Mouse (Mus musculus) limb, embryonic 14.5 days (tissue): ENCODE measurements around the gene Slc22a3. TPM values are rescaled to one million over a fixed set of nuclear protein-coding genes. Genes with fewer than 3 reads are reported as not detected.

Experiments used
- ATAC-seq: fragments of 200-750 bp; cut with Nextera tagmentation; 2 replicates; pipeline ENCODE4 v1.8.0; 2017; ENCODE audit warnings: low read depth, moderate number of reproducible peaks, moderate TSS enrichment; ENCODE audit not compliant: low FRiP score
- DNase-seq: peaks from one replicate; pipeline ENCODE4 v3.0.0-alpha.2; 2015; ENCODE audit warnings: low spot score
- H3K27ac ChIP-seq: fragments of 300-500 bp; sonication (generic); replicated peaks from 2 replicates; pipeline ENCODE4 v1.5.1; 2014; ENCODE audit warnings: low read depth, mild to moderate bottlenecking, low read length, moderate library complexity, mixed read lengths
- H3K27me3 ChIP-seq: fragments of 300-500 bp; sonication (generic); 2 replicates; pipeline ENCODE4 v1.6.1; 2014; ENCODE audit warnings: low read length, mixed read lengths; ENCODE audit not compliant: control insufficient read depth, insufficient read depth
- H3K36me3 ChIP-seq: fragments of 300-500 bp; sonication (generic); 2 replicates; pipeline ENCODE4 v1.6.1; 2014; ENCODE audit warnings: mild to moderate bottlenecking, low read length, moderate library complexity, mixed read lengths; ENCODE audit not compliant: control insufficient read depth, insufficient read depth
- H3K4me1 ChIP-seq: fragments of 300-500 bp; sonication (generic); 2 replicates; pipeline ENCODE4 v1.6.1; 2014; ENCODE audit warnings: antibody characterized with exemption, low read length, mixed read lengths; ENCODE audit not compliant: control insufficient read depth, insufficient read depth
- H3K4me2 ChIP-seq: fragments of 300-500 bp; sonication (generic); replicated peaks from 2 replicates; pipeline ENCODE4 v1.6.1; 2014; ENCODE audit warnings: low read depth, mild to moderate bottlenecking, low read length, moderate library complexity; ENCODE audit not compliant: severe bottlenecking
- H3K4me3 ChIP-seq: fragments of 300-500 bp; sonication (generic); replicated peaks from 2 replicates; pipeline ENCODE4 v1.5.1; 2014; ENCODE audit warnings: low read length
- H3K9ac ChIP-seq: fragments of 300-500 bp; sonication (generic); 2 replicates; pipeline ENCODE4 v1.6.1; 2014; ENCODE audit warnings: mild to moderate bottlenecking, low read depth, low read length, moderate library complexity; ENCODE audit not compliant: severe bottlenecking
- H3K9me3 ChIP-seq: fragments of 300-500 bp; sonication (generic); 2 replicates; pipeline ENCODE4 v1.6.1; 2016; ENCODE audit warnings: low read length; ENCODE audit not compliant: control insufficient read depth
- POLR2A ChIP-seq: fragments of 200-500 bp; IDR thresholded peaks from 2 replicates; pipeline ENCODE4 v1.8.0; 2012; ENCODE audit warnings: inconsistent platforms, mild to moderate bottlenecking, moderate library complexity, borderline replicate concordance; ENCODE audit not compliant: insufficient read depth, insufficient read length; ENCODE audit errors: extremely low read depth
- WGBS: fragments of 180-500 bp; shearing (Covaris S2); extraction: QIAGEN DNeasy Blood & Tissue Kit; methylation state at CpG from one replicate; pipeline ENCODE4 v1.1.7; 2014; 5-methylcytosine and 5-hydroxymethylcytosine counted together
- polyA plus RNA-seq, 2 experiments: library from polyadenylated mRNA; depleted of rRNA in 1 of 2; stranded (reverse) in 1 of 2; unstranded in 1 of 2; fragments of >200 nt; fragmentation: Nextera tagmentation in 1 of 2; extraction: Ambion mirVana in 1 of 2; gene quantifications; 2 replicates each; pipeline versions ENCODE4 v1.2.1 to v1.2.3; 2012 to 2014

The Slc22a3 gene
- polyA plus RNA-seq, 2 experiments, result 1.5 to 2.2 TPM

DNA sequence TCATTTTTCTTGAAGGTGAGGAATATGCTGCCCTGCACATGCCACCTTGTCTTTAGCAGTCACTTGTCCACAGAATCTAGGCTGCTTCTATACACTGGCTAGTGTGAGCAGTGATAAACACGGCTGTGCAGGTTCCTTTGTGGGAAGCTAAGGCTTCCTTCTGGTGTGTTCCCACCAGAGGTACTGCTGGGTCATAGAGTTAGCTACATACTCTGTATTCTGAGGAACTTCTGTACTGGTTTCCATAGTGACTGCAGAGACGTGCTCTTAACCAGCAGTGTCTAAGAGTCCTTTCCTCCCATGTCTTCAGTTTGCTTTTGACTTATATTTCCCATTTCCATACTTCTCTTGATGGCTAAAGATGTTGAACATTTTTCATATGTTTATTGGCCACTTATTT, 11.6 kb upstream of the Slc22a3 start:
- Histone ChIP-seq H3K9ac (no peak overlapping the region), H3K9me3 (no peaks in the 10 kb centered on the region), H3K27me3 (no peaks in the 10 kb centered on the region), H3K36me3 (no peaks in the 10 kb centered on the region), H3K27ac (no peak overlapping the region), H3K4me2 (no peak overlapping the region), H3K4me1 (no peaks in the 10 kb centered on the region), H3K4me3 (no peak overlapping the region)
- 68% methylated on average over 2 of the region's 2 CpGs for WGBS
- no peak for TF ChIP-seq POLR2A
- DNase-seq (no peak), ATAC-seq (no peak)

GRCm38 (mm10) chr17:12518194-12518593, 10.7 kb upstream of the Slc22a3 start:
- ATAC-seq (no peak), DNase-seq (no peak)
- Histone ChIP-seq H3K4me2 (no peak overlapping the region), H3K27ac (no peak overlapping the region), H3K4me1 (no peaks in the 10 kb centered on the region), H3K4me3 (no peak overlapping the region), H3K36me3 (no peaks in the 10 kb centered on the region), H3K27me3 (no peaks in the 10 kb centered on the region), H3K9me3 (no peaks in the 10 kb centered on the region), H3K9ac (no peak overlapping the region)
- WGBS, result 84% methylated on average over 6 of the region's 6 CpGs
- TF ChIP-seq POLR2A, result no peak

GRCm38 (mm10) chr17:12513997-12514396, 6.5 kb upstream of the Slc22a3 start:
- Histone ChIP-seq H3K4me1 (no peaks in the 10 kb centered on the region), H3K27me3 (0 out of 2 replicates have a peak, but pooled peaks cover 1% of the 10 kb centered on the region), H3K27ac (no peak overlapping the region), H3K36me3 (no peaks in the 10 kb centered on the region), H3K9me3 (no peaks in the 10 kb centered on the region), H3K4me3 (no peak overlapping the region), H3K9ac (no peak overlapping the region), H3K4me2 (no peak overlapping the region)
- no peak for DNase-seq
- 78% methylated on average over 5 of the region's 5 CpGs for WGBS
- ATAC-seq, result no peak
- TF ChIP-seq POLR2A, result no peak

DNA sequence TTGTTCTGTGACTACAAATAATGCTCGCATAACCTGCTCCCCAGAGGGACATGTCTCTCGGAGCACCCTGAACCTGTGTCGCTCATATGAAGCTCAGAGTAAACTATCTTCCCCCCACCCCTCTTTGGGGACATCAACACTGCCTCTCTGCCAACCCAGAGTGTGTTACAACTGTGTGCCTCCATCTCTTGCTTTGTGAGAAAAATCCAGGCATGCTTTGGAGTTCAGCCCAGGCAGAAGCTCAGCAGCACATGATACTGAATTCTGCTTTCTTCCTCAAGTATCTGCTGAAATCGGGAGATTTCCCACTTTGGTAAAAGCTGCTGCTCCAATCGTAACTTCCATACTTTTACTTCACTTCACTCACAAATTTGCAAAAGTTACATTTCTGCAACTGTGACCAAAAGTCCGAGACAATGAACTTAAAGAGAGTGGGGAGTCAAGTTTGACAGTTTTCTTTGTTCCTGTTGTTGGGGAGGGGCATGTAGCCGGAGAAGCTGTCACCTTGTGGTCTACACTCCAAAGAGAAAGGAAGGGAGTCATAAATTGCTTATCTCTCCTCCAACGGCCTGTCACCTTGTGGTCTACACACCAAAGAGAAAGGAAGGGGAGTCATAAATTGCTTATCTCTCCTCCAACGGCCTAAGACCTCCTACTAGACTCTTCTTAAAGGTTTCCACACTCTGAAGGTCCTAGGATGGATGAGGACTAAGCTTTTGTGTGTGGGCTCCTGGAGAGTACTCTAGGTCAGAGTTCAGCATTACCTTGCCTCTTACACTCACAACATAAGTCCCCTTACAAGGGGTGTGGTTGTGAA, 5.8 kb upstream of the Slc22a3 start:
- WGBS, result 59% methylated on average over 9 of the region's 9 CpGs
- Histone ChIP-seq H3K9me3 (no peaks in the 10 kb centered on the region), H3K27me3 (peaks cover 8% of the 10 kb centered on the region), H3K36me3 (no peaks in the 10 kb centered on the region), H3K4me3 (no peak overlapping the region), H3K4me2 (no peak overlapping the region), H3K4me1 (no peaks in the 10 kb centered on the region), H3K9ac (no peak overlapping the region), H3K27ac (no peak overlapping the region)
- TF ChIP-seq POLR2A, result no peak
- no peak for DNase-seq
- ATAC-seq, result no peak

DNA sequence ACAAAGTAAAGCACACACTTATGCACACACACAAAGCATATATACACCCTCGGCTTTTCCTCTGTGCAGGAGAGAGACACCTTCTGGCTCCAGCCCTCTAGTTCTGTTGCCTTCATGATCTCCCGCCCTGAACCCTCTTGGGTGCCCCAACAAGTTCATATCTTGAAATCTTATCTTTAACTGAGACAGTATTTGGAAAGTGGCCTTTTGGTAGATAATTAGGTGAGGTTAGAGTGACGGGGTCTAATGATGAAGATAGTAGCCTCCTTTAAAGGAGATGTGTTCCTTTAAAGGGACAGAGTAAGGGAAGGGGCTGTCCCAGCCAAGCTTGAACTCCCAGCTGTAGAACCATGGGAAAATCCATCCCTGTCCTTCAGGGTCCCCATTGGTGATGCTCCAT, 3.7 kb upstream of the Slc22a3 start:
- no peak for DNase-seq
- Histone ChIP-seq H3K4me3 (no peak overlapping the region), H3K4me2 (no peak overlapping the region), H3K36me3 (no peaks in the 10 kb centered on the region), H3K9ac (no peak overlapping the region), H3K4me1 (peaks cover 3% of the 10 kb centered on the region; the same call in 1 of the 2 replicates), H3K9me3 (no peaks in the 10 kb centered on the region), H3K27me3 (peaks cover 28% of the 10 kb centered on the region), H3K27ac (no peak overlapping the region)
- WGBS, result 77% methylated on average over 3 of the region's 3 CpGs
- TF ChIP-seq POLR2A, result no peak
- no peak for ATAC-seq
